Mouse (Mus musculus): ENCODE results near the gene 9530077C05Rik. TPM values are rescaled to one million over a fixed set of nuclear protein-coding genes. Genes with fewer than 3 reads are reported as not detected.

Gene 9530077C05Rik
- total RNA-seq (2023) = 5.7 and 8.2 TPM in 2 replicates

GRCm38 (mm10) chr9:22411002-22411857 lies at the start of gene 9530077C05Rik:
TSS of gene 9530077C05Rik (plus strand) at chr9:22411513.

GRCm38 (mm10) chr9:22389021-22389476 lies 22.3 kb upstream of the 9530077C05Rik start, which contains the start of gene Anln:
TSS of gene Anln (minus strand) at chr9:22389188.

DNA sequence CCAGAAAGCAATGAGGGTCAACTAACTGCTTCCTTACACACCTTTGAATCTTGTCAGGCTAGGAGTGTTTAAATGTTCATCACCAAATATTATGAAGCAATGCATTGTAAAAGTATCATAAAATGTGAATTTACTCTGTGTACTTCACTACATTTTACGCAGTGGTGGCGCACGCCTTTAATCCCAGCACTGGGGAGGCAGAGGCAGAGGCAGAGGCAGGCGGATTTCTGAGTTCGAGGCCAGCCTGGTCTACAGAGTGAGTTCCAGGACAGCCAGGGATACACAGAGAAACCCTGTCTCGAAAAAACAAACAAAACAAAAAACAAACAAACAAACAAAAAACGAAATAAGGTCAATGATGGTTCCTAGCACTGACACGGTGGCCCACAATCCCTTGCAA lies 42.7 kb downstream of the 9530077C05Rik start, which contains the start of gene Gm17545:
Gm17545 (plus strand) TSS at position 301 of the 400 bp plus-strand sequence.

GRCm38 (mm10) chr9:22469643-22470042 lies 58.3 kb downstream of the 9530077C05Rik start, which contains the start of gene Rp9:
TSS of gene Rp9 (minus strand) at chr9:22469743.

DNA sequence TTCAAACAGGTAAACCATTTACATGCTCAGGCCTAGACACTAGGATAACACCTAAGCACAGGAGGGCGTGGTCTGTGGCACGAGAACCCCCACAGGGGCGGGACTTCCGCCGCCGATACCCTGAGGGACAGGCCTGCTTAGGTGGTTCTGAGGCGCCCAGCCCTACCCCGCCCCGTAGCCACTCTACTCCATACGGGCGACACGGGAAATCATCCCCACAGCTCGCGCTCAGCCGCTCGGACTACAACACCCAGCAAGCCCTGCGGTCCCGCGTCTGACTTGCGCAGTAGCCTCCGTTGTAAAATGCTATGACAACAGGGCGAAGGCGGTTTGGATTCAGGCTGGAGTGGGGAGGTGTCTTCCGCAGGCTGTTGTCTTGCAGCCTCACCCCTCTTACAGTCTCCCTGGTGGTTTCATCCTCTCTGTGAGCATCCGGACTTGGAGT lies 64.1 kb downstream of the 9530077C05Rik start, which contains the start of gene Bbs9:
Bbs9 (plus strand) TSS at position 292 of the 445 bp plus-strand sequence.

Other genes starting within 250 kb of the 9530077C05Rik start
- not detected in 2 replicates for gene Zfp872, start 223.4 kb upstream of the 9530077C05Rik start, total RNA-seq (2023)
- gene Zfp809, start 185.8 kb upstream of the 9530077C05Rik start, total RNA-seq (2023) = 10.9 and 12.6 TPM in 2 replicates
- 0.11 and 0.54 TPM in 2 replicates for gene Zfp599, start 151.6 kb upstream of the 9530077C05Rik start, total RNA-seq (2023)
- gene Zfp810, start 103.9 kb upstream of the 9530077C05Rik start, total RNA-seq (2023) = 5.3 and 6.6 TPM in 2 replicates
- gene Anln, start 22.3 kb upstream of the 9530077C05Rik start, total RNA-seq (2023) = 34.1 and 42.0 TPM in 2 replicates
- gene Gm17545, start 42.8 kb downstream of the 9530077C05Rik start, total RNA-seq (2023) = not detected in 2 replicates
- gene Rp9, start 58.2 kb downstream of the 9530077C05Rik start, total RNA-seq (2023) = 49.2 and 56.6 TPM in 2 replicates
- 9.8 and 21.0 TPM in 2 replicates for gene Bbs9, start 64.2 kb downstream of the 9530077C05Rik start, total RNA-seq (2023)